Mouse (Mus musculus) ES-Bruce4 (cell line): Measurements from ENCODE around the gene Rpa2.
A peak's percentile ranks its signal among the peaks of the same experiment; 100 is the strongest.

Experiments
- CTCF ChIP-seq: IDR thresholded peaks from one replicate; pipeline ENCODE4 v1.8.1; 2011; ENCODE audit warnings: low read depth, low read length
- EP300 ChIP-seq: IDR thresholded peaks from 2 replicates; pipeline ENCODE4 v1.6.1; 2011; ENCODE audit warnings: low read depth, low read length; ENCODE audit not compliant: insufficient read depth

- TF ChIP-seq CTCF = peak; percentile 14
- TF ChIP-seq EP300 = no peak
These were observed 50.3 kb downstream of the Rpa2 start for GRCm38 (mm10) chr4:132818442-132818841.
